Mouse (Mus musculus): ENCODE measurements at regions not wholly inside any gene's neighbourhood (a gene's known extent, or its start where the extent isn't known, plus 50 kb on each side); places are given as distances from the start of the nearest gene placed in this dataset.

GRCm38 (mm10) chr9:50413514-50414335 lies 69.0 kb upstream of the Rpl10-ps3 start:
- no peak for TF ChIP-seq MAFK (IDR thresholded peaks at IDR 0.05; ENCODE audit: insufficient read depth, low read depth, low read length)
- no peak for TF ChIP-seq HCFC1 (IDR thresholded peaks at IDR 0.05; ENCODE audit: borderline replicate concordance, insufficient read depth, low read length)
- no peak for TF ChIP-seq CHD2 (IDR thresholded peaks at IDR 0.05; ENCODE audit: low read depth, low read length)
